Mouse (Mus musculus) mouse trophoblast stem cell (cell line): Measurements from ENCODE around the gene Sp6.

ENCODE experiments used
- in situ Hi-C, 2 experiments: fragments of 300-500 bp; cut with MseI, MboI; formaldehyde crosslinking; loops; 2 replicates in 1 of 2; 3 replicates in 1 of 2; pipeline ENCODE4 v1.15.1; 2025

Sp6 gene

DNA sequence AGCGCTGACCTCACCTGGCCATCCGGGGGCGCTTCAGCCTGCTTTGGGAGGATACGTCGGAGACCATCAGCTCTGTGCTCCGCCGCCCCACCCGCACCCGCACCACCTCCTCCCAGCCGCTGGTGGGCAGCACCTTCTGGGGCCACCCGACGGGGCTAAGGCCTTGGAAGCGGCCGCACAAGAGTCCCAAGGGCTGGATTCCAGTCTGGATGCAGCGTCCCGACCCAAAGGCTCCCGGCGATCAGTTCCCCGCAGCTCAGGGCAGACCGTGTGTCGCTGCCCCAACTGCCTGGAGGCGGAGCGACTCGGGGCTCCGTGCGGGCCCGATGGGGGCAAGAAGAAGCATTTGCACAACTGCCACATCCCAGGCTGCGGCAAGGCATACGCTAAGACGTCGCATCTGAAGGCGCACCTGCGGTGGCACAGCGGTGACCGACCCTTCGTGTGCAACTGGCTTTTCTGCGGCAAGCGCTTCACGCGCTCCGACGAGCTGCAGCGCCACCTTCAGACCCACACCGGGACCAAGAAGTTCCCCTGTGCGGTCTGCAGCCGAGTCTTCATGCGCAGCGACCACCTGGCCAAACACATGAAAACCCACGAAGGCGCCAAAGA lies 8.8 kb downstream of the Sp6 start:
- in situ Hi-C loops: no loop called here

- in situ Hi-C loops: loop anchor here (5.0 kb wide), 2 partner anchors 38 to 43 kb away; partner anchors contain the start of gene Sp2 (in 1 of the 2)
Observed at GRCm38 (mm10) chr11:97024977-97025376, 11.8 kb downstream of the Sp6 start.

DNA sequence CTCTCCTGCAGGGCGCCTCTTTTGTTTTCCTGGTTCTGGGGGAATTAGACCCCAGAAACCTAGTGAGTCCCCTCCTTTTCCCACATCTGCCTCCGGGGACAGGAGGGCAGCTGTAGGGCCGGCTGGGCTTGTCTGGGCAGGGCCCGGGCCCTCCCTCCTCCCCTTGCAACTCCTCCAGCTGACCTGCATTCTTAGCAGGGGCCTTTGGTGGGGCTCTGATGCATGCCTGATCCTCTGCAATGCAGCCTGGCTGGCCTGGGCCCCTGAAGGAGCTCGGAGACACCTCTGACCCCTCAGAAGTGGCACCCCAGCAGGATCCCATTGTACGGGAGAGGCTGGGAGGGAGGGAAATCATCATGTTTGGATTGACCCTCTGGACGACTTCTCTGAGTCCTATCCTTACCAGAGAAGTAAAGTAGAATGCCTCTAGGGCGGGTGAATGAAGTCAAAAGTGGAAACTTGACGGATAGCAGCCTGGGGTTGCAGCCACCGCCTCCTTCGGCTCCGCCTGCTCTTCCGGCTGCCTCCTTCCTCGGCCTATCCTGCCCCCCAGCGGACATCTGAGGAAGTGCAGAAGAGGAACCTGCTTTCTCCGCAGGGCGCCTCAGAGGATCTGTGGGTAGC lies 12.6 kb downstream of the Sp6 start:
- in situ Hi-C loops: loop anchor here (5.0 kb wide), 2 partner anchors 39 to 44 kb away; partner anchors contain the start of gene Sp2 (in 1 of the 2)

DNA sequence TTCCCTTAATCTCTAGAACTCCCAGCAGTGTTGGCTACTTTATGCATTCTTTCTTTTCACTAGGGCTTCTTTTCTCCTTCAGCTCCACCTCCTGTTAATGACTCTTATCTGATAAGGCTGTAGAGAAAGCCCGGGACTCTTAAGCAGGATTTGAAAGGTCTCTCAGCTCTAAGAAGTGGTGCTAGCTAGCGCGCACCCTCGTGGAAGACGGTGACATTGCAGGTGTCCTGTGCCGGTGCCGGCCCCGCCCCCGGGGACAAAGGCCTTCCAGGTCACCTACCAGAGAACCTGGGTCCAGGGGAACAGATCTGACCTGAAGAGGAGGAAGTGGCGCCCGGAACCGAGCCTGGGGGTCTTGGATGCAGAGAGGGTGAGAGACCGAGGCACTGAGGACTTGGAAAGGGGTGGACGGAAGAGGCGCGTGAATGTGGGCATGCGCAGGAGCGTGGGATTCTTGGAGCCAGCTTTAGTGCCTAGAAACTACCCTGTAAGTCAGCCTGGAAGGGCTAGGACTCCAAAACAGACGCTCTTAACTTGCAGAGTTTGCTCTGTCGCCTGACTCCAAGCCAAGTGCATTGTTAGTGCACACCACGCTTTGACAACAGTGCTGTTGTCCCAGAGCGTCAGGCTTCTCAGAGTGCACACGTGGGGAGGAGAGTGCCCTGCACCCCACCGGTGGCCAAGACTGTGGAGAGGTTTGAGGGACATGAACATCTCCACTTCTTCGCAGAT lies 16.7 kb downstream of the Sp6 start, which contains the start of gene Scrn2:
Gene Scrn2 (plus strand): TSS at position 253 of the 732 bp plus-strand sequence.
- in situ Hi-C loops: loop anchor here (5.0 kb wide), 2 partner anchors 43 to 48 kb away; partner anchors contain the start of gene Sp2 (in 1 of the 2)

GRCm38 (mm10) chr11:97030426-97030825 lies 17.2 kb downstream of the Sp6 start:
- in situ Hi-C loops: no loop called here

GRCm38 (mm10) chr11:97031977-97032376 lies 18.8 kb downstream of the Sp6 start:
- in situ Hi-C loops: no loop called here

- in situ Hi-C loops: no loop called here
Observed at GRCm38 (mm10) chr11:97032499-97032898, 19.3 kb downstream of the Sp6 start.

GRCm38 (mm10) chr11:97033781-97034180 lies 20.6 kb downstream of the Sp6 start:
- in situ Hi-C loops: no loop called here

GRCm38 (mm10) chr11:97036141-97036540 lies 22.9 kb downstream of the Sp6 start:
- in situ Hi-C loops: no loop called here

GRCm38 (mm10) chr11:97038881-97039280 lies 25.7 kb downstream of the Sp6 start:
- in situ Hi-C loops: no loop called here

- in situ Hi-C loops: no loop called here
Observed at GRCm38 (mm10) chr11:97040301-97041021, 27.3 kb downstream of the Sp6 start.

- in situ Hi-C loops: no loop called here
Observed at GRCm38 (mm10) chr11:97041022-97041899, 28.1 kb downstream of the Sp6 start, which contains the start of the genes Lrrc46 and Mrpl10. Lrrc46 (minus strand) TSS chr11:97041407. Mrpl10 (plus strand) TSS chr11:97041560.

- in situ Hi-C loops: no loop called here
Observed at GRCm38 (mm10) chr11:97044902-97045301, 31.7 kb downstream of the Sp6 start.

DNA sequence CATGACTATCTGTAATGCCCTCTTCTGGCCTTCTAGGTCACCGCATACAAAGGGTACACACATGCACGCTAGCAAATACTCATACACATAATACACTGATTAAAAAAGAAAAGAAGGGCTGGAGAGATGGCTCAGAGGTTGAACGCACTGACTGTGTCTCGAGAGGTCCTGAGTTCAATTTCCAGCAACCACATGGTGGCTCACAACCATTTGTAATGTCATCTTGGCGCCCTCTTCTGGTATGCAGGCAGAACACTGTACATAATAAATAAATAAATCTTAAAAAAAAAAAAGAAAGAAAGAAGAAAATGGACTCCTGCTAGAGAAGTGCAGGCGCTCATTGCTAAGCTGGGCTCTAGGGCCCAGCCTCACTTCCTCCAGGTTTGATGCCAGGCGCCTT lies 32.7 kb downstream of the Sp6 start:
- in situ Hi-C loops: no loop called here

- in situ Hi-C loops: no loop called here
Observed at GRCm38 (mm10) chr11:97048090-97048650, 35.0 kb downstream of the Sp6 start.

DNA sequence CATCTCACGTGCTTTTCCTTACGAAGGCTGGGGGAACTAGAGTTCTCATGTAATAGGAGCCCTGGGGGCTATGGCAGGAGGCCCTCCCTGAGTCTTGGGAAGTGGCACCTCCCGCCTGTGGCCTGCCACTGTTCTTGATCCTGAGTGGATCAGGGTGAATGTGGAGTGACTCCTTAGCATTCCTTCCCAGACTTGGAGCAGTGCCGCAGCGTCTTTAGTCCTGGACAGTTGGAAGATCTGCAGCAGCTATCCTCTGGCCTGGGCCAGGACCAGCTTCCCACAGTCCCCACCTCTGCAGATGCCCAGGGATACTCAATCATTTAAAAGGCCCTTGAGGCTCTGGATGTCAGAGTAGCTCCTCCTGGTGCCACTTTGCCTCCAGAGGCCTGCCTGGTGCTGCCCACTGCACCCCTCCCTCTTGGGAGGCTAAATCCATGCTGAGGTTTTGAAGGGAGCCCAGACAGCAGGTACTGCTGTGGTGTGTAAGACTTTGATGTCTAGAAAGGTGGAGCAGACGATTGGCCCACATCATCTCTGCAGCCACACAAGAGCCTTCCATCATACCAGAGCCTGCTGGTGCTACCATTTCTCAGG lies 36.4 kb downstream of the Sp6 start:
- in situ Hi-C loops: no loop called here

- in situ Hi-C loops: no loop called here
Observed at GRCm38 (mm10) chr11:97050216-97050943, 37.2 kb downstream of the Sp6 start, which contains the start of gene Osbpl7. Osbpl7 (plus strand) TSS chr11:97050628.

DNA sequence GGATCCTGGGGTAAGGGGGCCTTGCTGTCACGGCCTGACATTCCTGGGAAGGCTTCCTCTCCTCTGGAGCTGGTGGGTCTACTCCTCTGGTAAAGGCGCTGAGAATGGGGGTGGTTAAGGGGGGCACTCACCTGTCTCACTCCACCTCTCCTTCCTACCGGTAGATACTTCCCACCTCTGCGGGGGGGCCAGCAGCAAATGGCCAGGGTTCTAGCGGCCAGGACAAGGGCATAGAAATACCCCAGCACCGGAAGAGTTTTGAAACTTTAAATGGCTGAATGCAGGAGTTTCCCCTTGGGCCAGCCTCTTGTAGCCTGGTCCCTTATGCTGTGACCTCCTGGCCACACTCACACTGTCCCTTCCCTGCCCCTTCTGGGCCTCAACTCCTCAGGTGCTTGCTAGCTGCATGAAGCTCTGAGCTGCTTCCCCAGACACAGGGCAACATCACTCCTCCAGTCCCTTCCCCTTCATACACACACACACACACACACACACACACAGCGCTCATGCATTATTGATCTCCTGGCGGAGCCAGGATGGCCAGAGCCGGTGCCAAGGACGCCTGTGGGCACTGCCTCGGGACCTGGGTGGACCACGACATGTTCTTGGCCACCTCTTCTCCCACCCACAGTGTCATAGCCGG lies 37.9 kb downstream of the Sp6 start:
- in situ Hi-C loops: no loop called here

GRCm38 (mm10) chr11:97052219-97052646 lies 39.0 kb downstream of the Sp6 start:
- in situ Hi-C loops: no loop called here
